Mouse (Mus musculus) small intestine, adult 2 months (tissue): ENCODE measurements around the gene Gng7.

Experiments used
- CTCF ChIP-seq: fragments of 200-500 bp; IDR thresholded peaks from 2 replicates; pipeline ENCODE4 v1.5.1; 2012; ENCODE audit warnings: low read depth, mild to moderate bottlenecking, control low read depth, inconsistent platforms, low read length, moderate library complexity, mixed read lengths; ENCODE audit not compliant: insufficient replicate concordance, insufficient read length; ENCODE audit errors: extremely low read depth
- POLR2A ChIP-seq: fragments of 200-500 bp; IDR thresholded peaks from 2 replicates; pipeline ENCODE4 v1.6.1; 2012; ENCODE audit warnings: low read depth, mild to moderate bottlenecking, control low read depth, inconsistent platforms, low read length, moderate library complexity

DNA sequence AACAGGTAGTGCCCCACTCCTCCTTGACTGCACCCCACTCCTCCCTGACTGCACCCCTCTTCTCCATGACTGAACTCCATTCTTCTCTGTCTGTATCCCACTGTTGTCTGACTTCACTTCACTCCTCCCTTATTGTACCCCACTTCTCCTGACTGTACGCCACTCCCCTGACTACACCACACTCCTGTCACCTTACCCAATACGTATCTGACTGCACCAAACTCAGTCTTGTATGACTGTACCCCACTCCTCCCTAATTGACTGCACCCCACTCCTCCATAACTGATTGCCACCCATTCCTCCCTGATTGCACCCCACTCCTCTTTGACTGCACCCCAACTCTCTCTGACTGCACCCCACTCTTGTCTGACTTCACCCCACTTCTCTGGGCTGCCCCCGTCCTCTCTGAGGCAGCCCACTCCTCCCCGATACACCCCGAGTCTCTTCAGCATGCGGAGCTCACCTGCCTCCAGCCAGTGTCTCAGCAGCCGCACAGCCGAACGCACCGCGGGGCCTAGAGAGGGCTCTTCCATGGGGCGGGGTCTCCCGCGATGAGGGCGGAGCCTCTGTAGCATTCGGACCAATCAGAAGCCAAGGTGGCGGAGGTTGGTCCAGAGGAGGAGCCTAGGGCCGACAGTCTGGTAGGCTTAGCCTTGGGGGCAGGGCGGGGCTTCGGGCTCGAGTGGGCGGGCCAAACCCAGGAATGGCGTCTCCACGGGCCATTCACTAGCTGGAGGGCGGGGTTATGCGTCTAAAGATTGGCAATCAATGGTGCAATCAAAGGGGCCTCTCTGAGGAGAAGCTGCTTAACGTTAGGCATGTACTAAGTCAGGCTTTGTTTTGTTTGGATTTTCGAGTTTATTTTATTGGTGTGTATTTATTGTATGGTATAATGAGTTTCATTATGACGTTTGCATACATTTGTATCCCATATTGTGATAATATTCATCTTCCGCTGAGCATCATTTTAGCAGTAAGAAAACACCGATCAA, at the start of gene Gng7:
- TF ChIP-seq POLR2A: peak; percentile 25; the same call in 1 of the 2 replicates
- TF ChIP-seq CTCF: no peak
